Mouse (Mus musculus) small intestine, adult 2 months (tissue): ENCODE measurements around the gene Slc2a1.

Experiments
- CTCF ChIP-seq: fragments of 200-500 bp; IDR thresholded peaks from 2 replicates; pipeline ENCODE4 v1.5.1; 2012; ENCODE audit warnings: low read depth, mild to moderate bottlenecking, control low read depth, inconsistent platforms, low read length, moderate library complexity, mixed read lengths; ENCODE audit not compliant: insufficient replicate concordance, insufficient read length; ENCODE audit errors: extremely low read depth
- POLR2A ChIP-seq: fragments of 200-500 bp; IDR thresholded peaks from 2 replicates; pipeline ENCODE4 v1.6.1; 2012; ENCODE audit warnings: low read depth, mild to moderate bottlenecking, control low read depth, inconsistent platforms, low read length, moderate library complexity

GRCm38 (mm10) chr4:119070959-119071647, 37.4 kb upstream of the Slc2a1 start:
- TF ChIP-seq POLR2A (no peak), CTCF (no peak)
